Mouse (Mus musculus) layer of hippocampus, postnatal 10 days (tissue): ENCODE measurements around the gene Olfr1291-ps1. TPM values are rescaled to one million over a fixed set of nuclear protein-coding genes. Genes with fewer than 3 reads are reported as not detected.

Experiments
- DNase-seq, 2 experiments: peaks; one replicate each; pipeline ENCODE4 v3.0.0; 2021; ENCODE audit warnings: low spot score in 2 of 2
- long read RNA-seq: library from polyadenylated mRNA; stranded (forward); transcript quantifications from one replicate; pipeline ENCODE4 v2.0.0, GENCODE M21; 2023
- total RNA-seq, 2 experiments: library from RNA; stranded (reverse); gene quantifications; 2 replicates each; pipeline ENCODE4 v1.2.3; 2021

Gene Olfr1291-ps1
- total RNA-seq, result not detected
- long read RNA-seq, result 0 reads

DNA sequence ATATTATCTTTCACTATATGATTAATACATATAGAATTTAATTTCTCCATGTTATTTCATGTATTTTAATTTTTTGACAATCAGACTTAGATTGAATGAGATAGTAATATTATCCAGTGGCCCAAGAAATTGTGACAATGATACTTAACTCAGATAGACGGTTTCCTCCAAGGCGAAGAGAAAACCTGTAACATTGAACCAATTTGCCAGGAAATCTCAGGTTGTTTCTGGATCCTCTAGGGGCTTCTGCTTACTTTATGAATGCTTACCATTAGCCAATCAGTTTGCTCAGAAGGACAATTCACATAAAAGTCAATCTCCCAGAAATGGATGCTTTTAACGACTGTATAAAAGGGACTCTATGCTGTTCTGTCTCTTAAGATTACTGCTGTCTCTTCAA, at the start of gene Olfr1291-ps1:
Gene Olfr1291-ps1, plus strand, starts transcription at position 301 of the 400 bp plus-strand sequence.
- DNase-seq, result no peak

GRCm38 (mm10) chr2:111448842-111449241, 48.1 kb upstream of the Olfr1291-ps1 start, which contains the start of gene Olfr1287:
TSS of gene Olfr1287 (plus strand) at chr2:111449142.
- no peak for DNase-seq

DNA sequence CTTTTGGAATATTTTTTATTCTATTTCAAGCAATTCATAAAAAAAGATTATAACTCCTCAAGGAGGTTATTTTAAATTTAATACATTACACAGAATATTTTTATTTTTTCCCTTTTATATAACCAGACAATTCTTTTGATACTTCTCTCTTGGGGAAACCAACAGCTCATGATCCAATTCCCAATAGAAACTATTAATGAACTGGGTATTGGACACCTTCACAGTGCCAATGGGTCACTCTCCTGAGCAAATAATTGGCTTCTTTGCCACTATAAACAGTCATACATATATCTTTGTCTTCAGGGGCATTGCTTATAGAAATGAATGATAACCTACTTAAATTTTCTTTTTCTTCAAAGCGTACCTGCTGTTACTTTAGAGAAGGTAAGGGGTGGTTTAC, 23.2 kb upstream of the Olfr1291-ps1 start, which contains the start of gene Olfr1288:
Gene Olfr1288, plus strand, starts transcription at position 301 of the 400 bp plus-strand sequence.
- no peak for DNase-seq

GRCm38 (mm10) chr2:111480519-111480918, 16.5 kb upstream of the Olfr1291-ps1 start, which contains the start of gene Olfr1289:
TSS of gene Olfr1289 (plus strand) at chr2:111480819.
- DNase-seq, result no peak

- no peak for DNase-seq
Observed at GRCm38 (mm10) chr2:111493729-111494128, 3.3 kb upstream of the Olfr1291-ps1 start, which contains the start of gene Olfr1290. TSS of gene Olfr1290 (minus strand) at chr2:111493829.

DNA sequence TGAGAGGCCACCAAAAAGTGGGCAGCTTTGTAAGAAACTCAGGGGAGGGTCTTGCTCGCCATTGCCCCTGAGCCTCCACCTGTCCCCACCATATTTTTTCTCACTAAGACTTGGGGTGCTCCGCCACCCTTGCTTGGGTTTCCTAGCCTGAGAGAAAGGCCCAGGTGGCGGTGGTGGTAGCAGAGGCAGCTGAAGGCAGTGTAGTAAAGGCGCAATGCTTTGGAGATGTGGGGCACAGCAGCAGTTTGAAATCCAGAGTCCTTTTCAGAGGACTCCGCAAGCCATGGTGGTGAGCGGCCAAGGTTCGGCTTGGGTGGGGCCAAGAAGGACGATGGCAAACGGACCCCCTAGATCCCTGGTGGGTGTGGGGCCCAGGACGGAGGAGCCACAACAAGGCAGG, 20.5 kb downstream of the Olfr1291-ps1 start:
- DNase-seq, result no peak

- DNase-seq, result no peak
Observed at GRCm38 (mm10) chr2:111524903-111525302, 27.9 kb downstream of the Olfr1291-ps1 start, which contains the start of gene Olfr1293-ps. TSS of gene Olfr1293-ps (plus strand) at chr2:111525203.

- no peak for DNase-seq
Observed at GRCm38 (mm10) chr2:111540191-111540590, 43.2 kb downstream of the Olfr1291-ps1 start, which contains the start of gene Olfr1294. TSS of gene Olfr1294 (minus strand) at chr2:111540291.

Other genes starting within 250 kb of the Olfr1291-ps1 start
- gene Olfr1276, start 242.7 kb upstream of the Olfr1291-ps1 start, total RNA-seq, result not detected
- not detected for gene Olfr1277, start 223.1 kb upstream of the Olfr1291-ps1 start, total RNA-seq
- gene Olfr1278, start 207.0 kb upstream of the Olfr1291-ps1 start, total RNA-seq, result not detected
- not detected for gene Olfr1279, start 196.5 kb upstream of the Olfr1291-ps1 start, total RNA-seq
- not detected for gene Olfr1280, start 183.2 kb upstream of the Olfr1291-ps1 start, total RNA-seq
- gene Olfr1281, start 170.7 kb upstream of the Olfr1291-ps1 start, total RNA-seq, result not detected
- not detected for gene Olfr1282, start 161.1 kb upstream of the Olfr1291-ps1 start, total RNA-seq
- gene Olfr1283, start 130.4 kb upstream of the Olfr1291-ps1 start, total RNA-seq, result not detected
- not detected for gene Olfr1284, start 121.7 kb upstream of the Olfr1291-ps1 start, total RNA-seq
- not detected for gene Olfr1286, start 74.1 kb upstream of the Olfr1291-ps1 start, total RNA-seq
- not detected for gene Olfr1287, start 48.0 kb upstream of the Olfr1291-ps1 start, total RNA-seq
- gene Olfr1288, start 23.1 kb upstream of the Olfr1291-ps1 start, total RNA-seq, result not detected
- gene Olfr1289, start 16.4 kb upstream of the Olfr1291-ps1 start, total RNA-seq, result not detected
- not detected for gene Olfr1290, start 3.4 kb upstream of the Olfr1291-ps1 start, total RNA-seq
- gene Olfr1293-ps, start 28.0 kb downstream of the Olfr1291-ps1 start, total RNA-seq, result not detected
- gene Olfr1294, start 43.1 kb downstream of the Olfr1291-ps1 start, total RNA-seq, result not detected
- gene Olfr1295, start 72.5 kb downstream of the Olfr1291-ps1 start, total RNA-seq, result not detected
- not detected for gene Olfr1297, start 129.3 kb downstream of the Olfr1291-ps1 start, total RNA-seq
- gene Olfr1298, start 152.0 kb downstream of the Olfr1291-ps1 start, total RNA-seq, result not detected
- not detected for gene Olfr1299, start 164.2 kb downstream of the Olfr1291-ps1 start, total RNA-seq